Mouse (Mus musculus) embryo, embryonic 10 days (tissue): ENCODE results near the gene Kcna7.

Experiments used
- DNase-seq: peaks from one replicate; pipeline ENCODE4 v3.0.0-alpha.2; 2015; ENCODE audit warnings: low spot score

The Kcna7 gene

GRCm38 (mm10) chr7:45421194-45421593, 15.7 kb downstream of the Kcna7 start:
- DNase-seq = no peak

GRCm38 (mm10) chr7:45426556-45426955, 21.1 kb downstream of the Kcna7 start:
- DNase-seq = no peak

GRCm38 (mm10) chr7:45433835-45434202, 28.4 kb downstream of the Kcna7 start:
- no peak for DNase-seq

- DNase-seq = peak; percentile 97
Measured at GRCm38 (mm10) chr7:45434203-45435015, 29.0 kb downstream of the Kcna7 start, which contains the start of gene Gys1. TSS of gene Gys1 (plus strand) at chr7:45434844.

- DNase-seq = no peak
Measured at GRCm38 (mm10) chr7:45435038-45435437, 29.6 kb downstream of the Kcna7 start.

GRCm38 (mm10) chr7:45436444-45436843, 31.0 kb downstream of the Kcna7 start:
- no peak for DNase-seq

GRCm38 (mm10) chr7:45437046-45437445, 31.6 kb downstream of the Kcna7 start:
- peak; percentile 63 for DNase-seq

GRCm38 (mm10) chr7:45437521-45438276, 32.2 kb downstream of the Kcna7 start, which contains the start of gene Ruvbl2:
TSS of gene Ruvbl2 (minus strand) at chr7:45438096.
- peak; percentile 61 for DNase-seq

- no peak for DNase-seq
Measured at GRCm38 (mm10) chr7:45443526-45444420, 38.3 kb downstream of the Kcna7 start.

- DNase-seq = no peak
Measured at GRCm38 (mm10) chr7:45446589-45446988, 41.1 kb downstream of the Kcna7 start.

GRCm38 (mm10) chr7:45447325-45447990, 42.0 kb downstream of the Kcna7 start:
- peak; percentile 44 for DNase-seq

GRCm38 (mm10) chr7:45449974-45450373, 44.5 kb downstream of the Kcna7 start:
- no peak for DNase-seq

- DNase-seq = peak; percentile 90
Measured at GRCm38 (mm10) chr7:45451344-45451982, 46.0 kb downstream of the Kcna7 start.

- no peak for DNase-seq
Measured at GRCm38 (mm10) chr7:45454971-45455370, 49.5 kb downstream of the Kcna7 start.

GRCm38 (mm10) chr7:45455932-45456696, 50.7 kb downstream of the Kcna7 start:
- DNase-seq = no peak

GRCm38 (mm10) chr7:45456721-45457203, 51.3 kb downstream of the Kcna7 start:
- no peak for DNase-seq

- DNase-seq = peak; percentile 30
Measured at GRCm38 (mm10) chr7:45457204-45458060, 52.0 kb downstream of the Kcna7 start.

- DNase-seq = peak; percentile 85
Measured at GRCm38 (mm10) chr7:45458748-45459563, 53.5 kb downstream of the Kcna7 start.
